Mouse (Mus musculus): ENCODE measurements around the gene Mkrn2.
"Not testable (repeated sequence)": the region's sequence is repeated elsewhere in the genome, so short reads cannot be mapped to it uniquely, and the experiment has no call there.

Mkrn2 gene

GRCm38 (mm10) chr6:115607429-115607828, 5.7 kb downstream of the Mkrn2 start:
- in situ Hi-C loops (cut with MboI, MseI): no loop called here

GRCm38 (mm10) chr6:115609121-115609520, 7.4 kb downstream of the Mkrn2 start:
- in situ Hi-C loops (cut with MboI, MseI): no loop called here

- in situ Hi-C loops (cut with MboI, MseI): no loop called here
These were observed 8.6 kb downstream of the Mkrn2 start for GRCm38 (mm10) chr6:115610301-115610700.

GRCm38 (mm10) chr6:115613793-115614192, 12.1 kb downstream of the Mkrn2 start:
- in situ Hi-C loops (cut with MboI, MseI): no loop called here

GRCm38 (mm10) chr6:115615983-115616382, 14.3 kb downstream of the Mkrn2 start:
- in situ Hi-C loops (cut with MboI, MseI): no loop called here

GRCm38 (mm10) chr6:115619818-115620217, 18.1 kb downstream of the Mkrn2 start:
- in situ Hi-C loops (cut with MboI, MseI): no loop called here

GRCm38 (mm10) chr6:115620942-115621341, 19.2 kb downstream of the Mkrn2 start:
- in situ Hi-C loops (cut with MboI, MseI): no loop called here

- in situ Hi-C loops (cut with MboI, MseI): no loop called here
These were observed 24.4 kb downstream of the Mkrn2 start for GRCm38 (mm10) chr6:115626121-115626520.

GRCm38 (mm10) chr6:115631056-115631795, 29.5 kb downstream of the Mkrn2 start:
- in situ Hi-C loops (cut with MboI, MseI): no loop called here

GRCm38 (mm10) chr6:115634015-115634414, 32.3 kb downstream of the Mkrn2 start:
- in situ Hi-C loops (cut with MboI, MseI): no loop called here

GRCm38 (mm10) chr6:115638188-115638587, 36.5 kb downstream of the Mkrn2 start:
- in situ Hi-C loops (cut with MboI, MseI): not testable (repeated sequence)

GRCm38 (mm10) chr6:115643315-115643714, 41.6 kb downstream of the Mkrn2 start:
- in situ Hi-C loops (cut with MboI, MseI): no loop called here

GRCm38 (mm10) chr6:115649792-115650365, 48.2 kb downstream of the Mkrn2 start:
- in situ Hi-C loops (cut with MboI, MseI): no loop called here

GRCm38 (mm10) chr6:115650476-115651427, 49.0 kb downstream of the Mkrn2 start:
- in situ Hi-C loops (cut with MboI, MseI): no loop called here

GRCm38 (mm10) chr6:115651719-115652118, 50.0 kb downstream of the Mkrn2 start:
- in situ Hi-C loops (cut with MboI, MseI): no loop called here

- in situ Hi-C loops (cut with MboI, MseI): no loop called here
These were observed 52.2 kb downstream of the Mkrn2 start for GRCm38 (mm10) chr6:115653939-115654338.

- in situ Hi-C loops (cut with MboI, MseI): no loop called here
These were observed 57.1 kb downstream of the Mkrn2 start for GRCm38 (mm10) chr6:115658802-115659201.

- in situ Hi-C loops (cut with MboI, MseI): no loop called here
These were observed 62.6 kb downstream of the Mkrn2 start for GRCm38 (mm10) chr6:115664268-115664667.

GRCm38 (mm10) chr6:115666641-115667040, 64.9 kb downstream of the Mkrn2 start:
- in situ Hi-C loops (cut with MboI, MseI): no loop called here
